Comparison of ENCODE assay signal across 11 mouse cellular contexts in genomic region chr6:49150349-49151229, GRCm38 (mm10).
DNase-seq lines count a peak whose midpoint lies in the region; ATAC-seq and TF ChIP-seq lines count a peak whose summit lies in the region.
"Had no signal": no experiment of that assay in that cellular context is flagged by ENCODE, and none has a peak within 500 bp of the region (broad histone marks: within the 10 kb centered on the region; RNA-seq: fewer than 3 reads in every experiment).

No protein-coding gene starts in this region.

- no peak for TF ChIP-seq EP300 in stomach, postnatal 0 days (optimal IDR thresholded peaks at IDR 0.05)

- no peak overlapping the region for H3K4me3 ChIP-seq in lung, embryonic 15.5 days
- no peak overlapping the region for H3K4me3 ChIP-seq in liver, embryonic 12.5 days
- no peak overlapping the region for H3K4me3 ChIP-seq in stomach, postnatal 0 days (ENCODE audit: low read depth, low read length)

- no peak overlapping the region; the same call in 1 of the 2 replicates for H3K27ac ChIP-seq in lung, embryonic 15.5 days
- H3K27ac ChIP-seq in liver, embryonic 12.5 days, result no peak overlapping the region
- H3K27ac ChIP-seq in stomach, postnatal 0 days (replicated peaks), result peak overlapping the region; percentile 76
- H3K27ac ChIP-seq: hindbrain, embryonic 14.5 days had no signal

- 65% methylated on average over 9 of the region's 9 CpGs for WGBS in lung, embryonic 15.5 days
- WGBS in liver, embryonic 12.5 days (ENCODE audit: insufficient replicate concordance), result 70% methylated on average over 9 of the region's 9 CpGs
- 57% methylated on average over 9 of the region's 9 CpGs for WGBS in stomach, postnatal 0 days

- no peaks in the 10 kb centered on the region for H3K9me3 ChIP-seq in lung, embryonic 15.5 days
- no peaks in the 10 kb centered on the region for H3K9me3 ChIP-seq in liver, embryonic 12.5 days (replicated peaks)
- H3K9me3 ChIP-seq in stomach, postnatal 0 days (ENCODE audit: control insufficient read depth, low read length), result no peaks in the 10 kb centered on the region

- no peaks in the 10 kb centered on the region for H3K27me3 ChIP-seq in lung, embryonic 15.5 days
- no peaks in the 10 kb centered on the region for H3K27me3 ChIP-seq in liver, embryonic 12.5 days (replicated peaks)
- no peaks in the 10 kb centered on the region for H3K27me3 ChIP-seq in stomach, postnatal 0 days (ENCODE audit: control insufficient read depth, insufficient read depth, low read length)

- no peak overlapping the region for H3K4me2 ChIP-seq in lung, embryonic 15.5 days
- peak overlapping the region; percentile 10; the same call in 1 of the 2 replicates for H3K4me2 ChIP-seq in liver, embryonic 12.5 days
- no peak overlapping the region for H3K4me2 ChIP-seq in stomach, postnatal 0 days (replicated peaks; ENCODE audit: low read depth)
- H3K4me2 ChIP-seq: hindbrain, embryonic 14.5 days had no signal

- peaks cover 38% of the 10 kb centered on the region for H3K4me1 ChIP-seq in lung, embryonic 15.5 days
- H3K4me1 ChIP-seq in liver, embryonic 12.5 days, result peaks cover 40% of the 10 kb centered on the region
- H3K4me1 ChIP-seq in stomach, postnatal 0 days (replicated peaks; ENCODE audit: control insufficient read depth, insufficient read depth), result peaks cover 4% of the 10 kb centered on the region

- ATAC-seq in lung, embryonic 15.5 days (ENCODE audit: borderline replicate concordance, extremely low read depth, low FRiP score, low TSS enrichment), result 0 out of 2 replicates have a peak, but pooled peaks have one; percentile 29
- ATAC-seq in liver, embryonic 12.5 days, result peak; percentile 56; the same call in 1 of the 2 replicates
- no peak for ATAC-seq in stomach, postnatal 0 days (ENCODE audit: low FRiP score, low TSS enrichment)
- no peak for ATAC-seq in erythroid progenitor cell, adult 5-6 weeks (replicated peaks; ENCODE audit: low FRiP score, poor library complexity, severe bottlenecking)
- ATAC-seq: forebrain, postnatal 0 days had no signal

- no peak overlapping the region for H3K9ac ChIP-seq in lung, embryonic 15.5 days
- no peak overlapping the region for H3K9ac ChIP-seq in liver, embryonic 12.5 days
- no peak overlapping the region for H3K9ac ChIP-seq in stomach, postnatal 0 days (ENCODE audit: low read length)
- H3K9ac ChIP-seq: forebrain, postnatal 0 days; hindbrain, embryonic 14.5 days had no signal

- no peak for DNase-seq in lung, adult 18-20 months
- peak; percentile 68 for DNase-seq in kidney, adult 9 months
- DNase-seq in stomach, postnatal 0 days (ENCODE audit: low spot score), result no peak
- no peak for DNase-seq in frontal cortex, adult 2 months (ENCODE audit: extremely low spot score in 1 of 2, low spot score in 1 of 2)
- DNase-seq: cerebellum, adult 2 months; embryo, embryonic 11 days; forebrain, postnatal 0 days had no signal

- no peak for TF ChIP-seq CTCF in stomach, postnatal 0 days (IDR thresholded peaks at IDR 0.05; ENCODE audit: low read depth)

- no peaks in the 10 kb centered on the region for H3K36me3 ChIP-seq in lung, embryonic 15.5 days
- H3K36me3 ChIP-seq in liver, embryonic 12.5 days, result peaks cover 6% of the 10 kb centered on the region; the same call in 1 of the 2 replicates
- H3K36me3 ChIP-seq in stomach, postnatal 0 days (ENCODE audit: control insufficient read depth, insufficient read depth, low read length), result no peaks in the 10 kb centered on the region

Comparison
In these comparisons a context has a peak if more than half of its experiments do, and no peak if none do; other contexts are left out.
1. ATAC-seq: peak in lung, embryonic 15.5 days (single experiment) and liver, embryonic 12.5 days (single experiment); none in stomach, postnatal 0 days (single experiment) and erythroid progenitor cell, adult 5-6 weeks (single experiment).